Mouse (Mus musculus): Measurements from ENCODE around the gene Ccdc194. TPM values are rescaled to one million over a fixed set of nuclear protein-coding genes. Genes with fewer than 3 reads are reported as not detected.
A peak's percentile ranks its signal among the peaks of the same experiment; 100 is the strongest.
"Not testable (repeated sequence)": the region's sequence is repeated elsewhere in the genome, so short reads cannot be mapped to it uniquely, and the experiment has no call there.

Gene Ccdc194
- polyA plus RNA-seq, 1 experiment from 2014 or later, result 0.49 TPM

DNA sequence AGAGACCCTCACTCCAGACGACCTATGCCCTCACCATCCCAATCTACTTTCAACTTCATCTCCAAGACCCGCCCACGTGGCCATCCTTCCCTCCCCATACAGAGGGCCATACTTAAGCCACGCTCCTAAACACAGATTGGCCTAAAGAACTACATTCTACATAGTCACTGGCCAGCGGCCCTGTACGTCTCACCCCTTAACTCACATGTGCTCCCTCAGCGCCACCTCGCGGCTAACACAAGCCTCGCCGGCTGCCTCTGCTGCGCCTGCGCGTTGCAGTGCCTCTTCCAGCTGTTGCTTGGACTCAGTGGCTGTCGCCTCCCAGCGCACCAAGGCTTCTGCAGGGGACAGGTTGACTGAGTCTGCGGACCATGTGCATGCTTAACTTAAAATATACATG is 3.9 kb downstream of the Ccdc194 start:
- no peak overlapping the region for H3K4me2 ChIP-seq
- peak; percentile 82 for ATAC-seq (ENCODE audit: low FRiP score)
- H3K4me1 ChIP-seq (replicated peaks), result peaks cover 26% of the 10 kb centered on the region
- H3K27me3 ChIP-seq, result peaks cover 48% of the 10 kb centered on the region
- 5% methylated on average over 17 of the region's 17 CpGs for WGBS
- no peak overlapping the region for H3K9ac ChIP-seq
- no peaks in the 10 kb centered on the region for H3K36me3 ChIP-seq
- no peaks in the 10 kb centered on the region for H3K9me3 ChIP-seq
- no peak overlapping the region for H3K4me3 ChIP-seq
- H3K27ac ChIP-seq, result no peak overlapping the region

DNA sequence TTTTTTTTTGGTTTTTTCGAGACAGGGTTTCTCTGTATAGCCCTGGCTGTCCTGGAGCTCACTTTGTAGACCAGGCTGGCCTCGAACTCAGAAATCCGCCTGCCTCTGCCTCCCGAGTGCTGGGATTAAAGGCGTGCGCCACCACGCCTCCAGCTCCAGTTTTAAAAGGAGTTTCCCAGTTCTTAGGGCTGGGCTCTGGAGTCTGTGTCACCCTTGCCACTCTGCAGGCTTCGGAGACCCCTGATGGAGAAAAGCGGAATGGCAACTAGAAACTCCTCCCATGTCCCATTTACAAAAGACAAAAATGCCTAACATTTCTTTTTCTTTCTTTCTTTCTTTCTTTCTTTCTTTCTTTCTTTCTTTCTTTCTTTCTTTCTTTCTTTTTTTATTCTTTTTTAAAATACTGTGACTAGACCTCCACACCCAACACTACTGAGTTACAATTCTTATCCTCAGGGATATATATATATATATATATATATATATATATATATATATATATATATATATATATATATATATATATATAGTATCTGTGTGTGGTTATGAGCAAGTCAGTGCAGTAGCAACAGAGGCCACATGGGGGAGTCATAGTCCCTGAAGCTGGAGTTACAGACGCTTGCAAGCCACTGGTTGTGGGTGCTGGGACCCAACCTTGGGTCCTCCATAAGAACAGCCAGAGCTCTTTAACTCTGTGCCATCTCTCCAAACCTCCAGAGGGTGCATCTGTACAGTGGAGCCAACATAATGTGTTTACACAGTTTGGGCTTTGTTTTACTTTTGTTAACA is 6.3 kb downstream of the Ccdc194 start:
- H3K9ac ChIP-seq; H3K4me2 ChIP-seq; ATAC-seq (ENCODE audit: low FRiP score); H3K9me3 ChIP-seq; H3K27ac ChIP-seq; H3K36me3 ChIP-seq; H3K4me3 ChIP-seq: not testable (repeated sequence)
- WGBS, result 48% methylated on average over 9 of the region's 10 CpGs
- peaks cover 24% of the 10 kb centered on the region for H3K27me3 ChIP-seq
- peaks cover 14% of the 10 kb centered on the region for H3K4me1 ChIP-seq (replicated peaks)

DNA sequence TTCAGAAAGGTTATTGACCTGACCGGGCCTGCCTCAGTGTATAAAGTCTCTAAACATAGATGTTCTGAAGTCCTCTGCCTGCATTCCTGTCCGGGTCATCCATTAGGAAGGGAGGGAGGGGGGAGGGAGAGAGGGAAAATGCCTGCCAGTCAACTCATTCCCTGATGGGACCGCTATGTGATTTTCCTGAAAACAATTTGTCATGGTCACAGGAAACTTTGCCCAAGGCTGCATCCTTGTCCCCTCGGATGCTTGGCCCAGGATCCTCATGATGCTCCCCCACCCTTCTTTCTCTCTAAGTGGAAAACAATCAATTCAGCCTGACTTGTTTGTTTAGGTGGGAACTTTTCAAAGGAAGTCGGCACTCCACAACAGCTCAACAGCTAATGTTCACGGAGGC is 8.7 kb downstream of the Ccdc194 start:
- no peak for ATAC-seq (ENCODE audit: low FRiP score)
- 8% methylated on average over 6 of the region's 6 CpGs for WGBS
- no peaks in the 10 kb centered on the region for H3K36me3 ChIP-seq

DNA sequence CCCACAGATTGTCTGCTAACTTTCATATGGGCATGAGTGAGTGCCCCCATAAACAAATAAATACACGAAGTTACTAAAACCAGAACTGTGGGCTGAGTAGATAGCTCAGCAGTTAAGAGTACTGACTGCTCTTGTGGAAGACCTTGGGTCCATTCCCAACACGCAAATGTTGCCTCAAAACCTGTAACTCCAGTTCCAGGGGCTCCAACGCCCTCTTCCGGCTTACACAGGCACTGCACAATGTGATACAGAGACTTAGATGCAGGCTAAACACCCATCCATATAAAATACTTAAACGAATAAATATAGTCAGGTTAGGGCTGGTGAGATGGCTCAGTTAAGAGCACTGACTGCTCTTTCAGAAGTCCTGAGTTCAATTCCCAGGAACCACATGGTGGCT is 10.5 kb downstream of the Ccdc194 start:
- ATAC-seq (ENCODE audit: low FRiP score), result no peak
- no peak overlapping the region for H3K4me3 ChIP-seq
- no peak overlapping the region for H3K9ac ChIP-seq
- no peak overlapping the region for H3K27ac ChIP-seq
- H3K4me1 ChIP-seq (replicated peaks), result peaks cover 11% of the 10 kb centered on the region; the same call in 1 of the 2 replicates
- H3K4me2 ChIP-seq, result no peak overlapping the region
- H3K27me3 ChIP-seq, result peaks cover 19% of the 10 kb centered on the region
- no peaks in the 10 kb centered on the region for H3K36me3 ChIP-seq
- WGBS, result 74% methylated on average over 5 of the region's 5 CpGs
- no peaks in the 10 kb centered on the region for H3K9me3 ChIP-seq

More for the DNA sequence above, 8.7 kb downstream of the Ccdc194 start:
- no peak overlapping the region for H3K4me2 ChIP-seq
- no peaks in the 10 kb centered on the region for H3K9me3 ChIP-seq
- H3K27me3 ChIP-seq, result peaks cover 7% of the 10 kb centered on the region
- peaks cover 14% of the 10 kb centered on the region for H3K4me1 ChIP-seq (replicated peaks)
- no peak overlapping the region for H3K4me3 ChIP-seq
- no peak overlapping the region for H3K27ac ChIP-seq
- H3K9ac ChIP-seq, result no peak overlapping the region

DNA sequence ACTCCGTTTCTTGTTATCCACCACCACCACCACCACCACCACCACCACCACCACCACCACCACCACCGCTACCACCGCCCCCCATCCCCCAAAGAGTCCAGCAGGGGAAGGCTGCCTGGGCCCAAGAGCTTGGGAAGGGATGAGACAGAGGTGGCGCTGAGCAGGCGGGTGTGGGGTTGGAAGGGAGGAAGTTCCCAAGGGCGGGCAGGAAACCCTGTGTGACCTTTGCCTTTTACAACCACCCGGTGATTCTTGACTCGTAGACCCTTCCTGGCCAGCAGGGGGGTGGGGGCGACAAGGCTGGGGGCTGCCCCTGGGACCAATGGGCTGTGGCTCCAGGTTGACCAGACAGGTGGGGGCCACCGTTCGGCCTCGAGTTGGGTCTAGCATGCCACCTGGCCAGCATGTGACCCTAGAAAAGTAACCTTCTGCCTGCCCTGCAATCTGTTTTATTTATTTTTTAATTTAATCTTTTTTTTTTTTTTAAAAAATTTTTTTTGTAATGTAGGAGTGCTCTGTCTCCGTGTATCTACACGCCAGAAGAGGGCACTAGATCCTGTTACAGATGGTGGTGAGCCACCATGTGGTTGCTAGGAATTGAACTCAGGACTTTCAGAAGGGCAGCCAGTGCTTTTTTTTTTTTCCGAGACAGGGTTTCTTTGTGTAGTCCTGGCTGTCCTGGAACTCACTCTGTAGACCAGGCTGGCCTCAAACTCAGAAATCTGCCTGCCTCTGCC is 12.3 kb downstream of the Ccdc194 start:
- no peak for ATAC-seq (ENCODE audit: low FRiP score)
- Histone ChIP-seq H3K27me3 (peaks cover 36% of the 10 kb centered on the region), H3K9me3 (no peaks in the 10 kb centered on the region), H3K36me3 (no peaks in the 10 kb centered on the region), H3K27ac (no peak overlapping the region), H3K4me2 (no peak overlapping the region), H3K4me3 (no peak overlapping the region), H3K4me1 (replicated peaks) (peaks cover 12% of the 10 kb centered on the region), H3K9ac (no peak overlapping the region)
- 77% methylated on average over 15 of the region's 15 CpGs for WGBS

DNA sequence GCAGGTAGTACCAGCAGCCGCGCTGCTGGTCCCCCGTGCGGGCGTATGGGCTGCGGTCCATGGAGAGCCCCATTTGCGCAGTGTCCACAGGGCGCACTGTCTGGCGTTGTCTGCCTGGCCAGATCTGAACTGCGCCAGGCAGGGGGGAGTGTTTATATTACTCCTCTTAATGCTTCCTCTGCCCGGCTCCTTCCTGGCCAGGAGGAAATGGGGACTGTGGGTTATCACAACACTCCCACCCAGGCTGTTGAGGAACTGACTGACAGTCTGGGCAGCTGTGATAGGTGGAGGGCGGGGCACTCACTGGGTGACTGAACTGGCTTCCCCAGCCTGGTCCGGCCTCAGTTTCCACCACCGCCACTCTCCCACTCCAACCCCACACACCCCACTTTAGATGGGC is 13.9 kb downstream of the Ccdc194 start, which contains the start of gene Plvap:
Gene Plvap (minus strand): TSS at position 109 of the 400 bp plus-strand sequence.
- Histone ChIP-seq H3K27me3 (peaks cover 52% of the 10 kb centered on the region), H3K4me2 (no peak within 1 kb of the TSS), H3K4me3 (no peak within 1 kb of the TSS), H3K9ac (no peak within 1 kb of the TSS), H3K36me3 (no peaks in the 10 kb centered on the region), H3K9me3 (no peaks in the 10 kb centered on the region), H3K4me1 (replicated peaks) (peaks cover 16% of the 10 kb centered on the region), H3K27ac (no peak within 1 kb of the TSS)
- ATAC-seq (ENCODE audit: low FRiP score), result no peak
- WGBS, result 70% methylated on average over 14 of the region's 14 CpGs

DNA sequence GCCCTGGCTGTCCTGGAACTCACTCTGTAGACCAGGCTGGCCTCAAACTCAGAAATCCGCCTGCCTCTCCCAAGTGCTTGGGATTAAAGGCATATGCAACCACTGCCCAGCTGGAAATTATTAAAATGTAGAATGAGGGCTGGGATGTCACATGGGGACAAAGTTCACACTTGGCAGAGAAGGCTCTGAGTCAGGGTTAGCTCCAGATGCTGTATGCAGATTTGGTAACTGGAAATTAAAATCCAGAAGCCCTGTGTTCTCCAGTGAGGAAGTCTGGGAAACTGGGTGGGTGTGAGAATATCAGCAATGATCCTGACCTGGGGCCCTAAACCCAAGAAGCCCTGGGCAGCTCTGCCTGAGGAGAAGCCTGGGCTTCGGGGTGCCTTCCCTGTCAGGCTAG is 16.2 kb downstream of the Ccdc194 start:
- H3K4me1 ChIP-seq (replicated peaks), result peaks cover 16% of the 10 kb centered on the region
- H3K4me2 ChIP-seq, result no peak overlapping the region
- H3K27me3 ChIP-seq, result peaks cover 74% of the 10 kb centered on the region
- H3K27ac ChIP-seq, result no peak overlapping the region
- H3K4me3 ChIP-seq, result no peak overlapping the region
- WGBS, result 70% methylated on average over 2 of the region's 2 CpGs
- H3K36me3 ChIP-seq, result no peaks in the 10 kb centered on the region
- ATAC-seq (ENCODE audit: low FRiP score), result no peak
- H3K9me3 ChIP-seq, result no peaks in the 10 kb centered on the region
- no peak overlapping the region for H3K9ac ChIP-seq

DNA sequence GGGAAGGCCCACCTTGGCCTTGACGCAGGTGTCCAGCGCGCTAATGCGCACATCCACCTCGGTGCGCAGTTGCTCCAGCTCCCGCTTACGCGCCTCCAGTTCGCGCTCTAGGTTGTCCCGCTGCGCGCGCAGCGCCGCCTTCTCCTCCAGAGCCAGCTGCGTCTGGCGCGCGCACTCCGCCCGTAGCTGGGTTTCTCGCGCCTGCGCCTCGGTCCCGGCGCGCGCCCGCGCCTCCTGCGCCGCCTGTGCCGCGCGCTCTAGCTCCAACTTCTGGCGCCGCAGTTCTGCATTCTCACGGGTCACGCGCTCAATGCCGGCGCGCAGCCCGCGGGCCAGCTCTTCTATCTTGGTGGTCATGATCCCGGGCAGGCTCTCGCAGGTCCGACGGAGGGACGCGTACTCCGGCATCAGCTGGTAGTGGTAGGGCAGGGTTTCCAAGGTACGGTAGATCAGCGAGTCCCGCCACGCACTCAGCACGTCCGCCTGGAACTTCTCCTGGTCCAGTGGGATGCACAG is 17.9 kb downstream of the Ccdc194 start:
- WGBS, result under 1% methylated on average over 58 of the region's 61 CpGs
- Histone ChIP-seq H3K4me3 (peak overlapping the region; percentile 44), H3K9ac (peak overlapping the region; percentile 70), H3K27ac (no peak overlapping the region), H3K4me1 (replicated peaks) (peaks cover 16% of the 10 kb centered on the region), H3K9me3 (no peaks in the 10 kb centered on the region), H3K4me2 (peak overlapping the region; percentile 70), H3K36me3 (no peaks in the 10 kb centered on the region), H3K27me3 (peaks cover 74% of the 10 kb centered on the region)
- peak; percentile 79 for ATAC-seq (ENCODE audit: low FRiP score)

DNA sequence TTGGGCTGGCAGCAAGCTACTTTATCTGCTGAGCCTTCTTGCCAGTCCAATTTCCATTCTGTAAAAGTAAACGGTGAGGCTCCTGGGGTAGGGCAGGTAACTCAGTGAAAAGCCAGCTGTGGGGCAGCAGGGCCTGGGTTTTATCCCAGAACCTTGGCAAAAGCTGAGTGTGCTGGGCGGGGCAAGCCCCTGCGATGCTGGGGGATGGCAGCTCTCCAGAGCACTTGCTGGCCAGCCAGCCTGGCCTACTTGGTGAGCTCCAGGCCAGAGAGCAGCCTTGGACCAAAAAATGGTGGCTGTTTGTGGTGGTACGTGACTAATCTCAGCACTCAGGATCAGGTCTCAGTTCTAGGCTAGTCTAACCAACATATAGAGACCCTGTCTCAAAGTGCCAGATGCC is 19.5 kb downstream of the Ccdc194 start:
- 83% methylated on average over 4 of the region's 4 CpGs for WGBS
- Histone ChIP-seq H3K4me1 (replicated peaks) (peaks cover 16% of the 10 kb centered on the region), H3K36me3 (no peaks in the 10 kb centered on the region), H3K4me3 (no peak overlapping the region), H3K9me3 (no peaks in the 10 kb centered on the region), H3K9ac (no peak overlapping the region), H3K4me2 (no peak overlapping the region), H3K27ac (no peak overlapping the region), H3K27me3 (peaks cover 64% of the 10 kb centered on the region)
- no peak for ATAC-seq (ENCODE audit: low FRiP score)

DNA sequence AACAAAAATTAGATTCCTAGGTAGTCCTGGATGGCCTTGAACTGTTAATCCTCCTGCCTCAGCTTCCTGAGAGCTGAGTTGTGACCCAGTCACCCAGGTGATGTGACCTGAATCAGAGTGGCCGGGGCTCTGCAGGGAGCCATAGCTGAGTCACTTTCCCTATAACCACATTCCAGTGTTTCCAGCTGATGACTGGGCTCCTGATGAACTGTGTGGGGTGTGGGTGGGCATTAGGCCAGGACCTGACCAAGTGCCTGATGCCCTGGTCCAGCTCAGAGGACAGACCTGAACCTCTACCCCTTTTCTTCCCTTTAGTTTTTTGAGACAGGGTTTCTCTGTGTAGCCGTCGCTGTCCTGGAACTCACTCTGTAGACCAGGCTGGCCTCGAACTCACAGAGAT is 20.2 kb downstream of the Ccdc194 start:
- no peak for ATAC-seq (ENCODE audit: low FRiP score)
- peaks cover 16% of the 10 kb centered on the region for H3K4me1 ChIP-seq (replicated peaks)
- peaks cover 57% of the 10 kb centered on the region for H3K27me3 ChIP-seq
- no peak overlapping the region for H3K4me3 ChIP-seq
- no peak overlapping the region for H3K9ac ChIP-seq
- H3K36me3 ChIP-seq, result no peaks in the 10 kb centered on the region
- no peaks in the 10 kb centered on the region for H3K9me3 ChIP-seq
- WGBS, result 88% methylated on average over 4 of the region's 4 CpGs
- H3K27ac ChIP-seq, result no peak overlapping the region
- H3K4me2 ChIP-seq, result no peak overlapping the region

DNA sequence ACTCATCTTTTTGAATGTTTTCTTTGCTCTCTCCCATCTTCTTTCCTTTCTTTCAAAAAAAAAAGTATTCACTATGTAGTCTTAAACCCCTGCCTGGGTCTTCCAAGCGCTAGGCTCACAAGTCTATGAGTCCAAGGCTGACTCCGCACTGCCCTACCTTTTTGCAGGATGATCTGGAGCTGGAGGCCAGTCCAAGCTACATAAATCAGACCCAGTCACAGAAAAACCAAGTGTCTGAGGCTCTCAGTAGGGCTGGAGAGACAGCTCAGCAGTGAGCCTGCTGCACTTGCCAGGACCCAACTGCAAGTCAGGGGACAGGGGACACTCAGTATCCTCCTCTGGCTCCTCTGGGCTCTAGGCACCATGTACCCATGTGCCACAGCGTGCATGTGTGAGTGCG is 21.2 kb downstream of the Ccdc194 start:
- no peak overlapping the region for H3K27ac ChIP-seq
- ATAC-seq (ENCODE audit: low FRiP score), result no peak
- H3K4me2 ChIP-seq, result no peak overlapping the region
- no peaks in the 10 kb centered on the region for H3K9me3 ChIP-seq
- 91% methylated on average over 4 of the region's 4 CpGs for WGBS
- peaks cover 48% of the 10 kb centered on the region for H3K27me3 ChIP-seq
- H3K4me1 ChIP-seq (replicated peaks), result peaks cover 16% of the 10 kb centered on the region
- H3K4me3 ChIP-seq, result no peak overlapping the region
- H3K36me3 ChIP-seq, result no peaks in the 10 kb centered on the region
- no peak overlapping the region for H3K9ac ChIP-seq

DNA sequence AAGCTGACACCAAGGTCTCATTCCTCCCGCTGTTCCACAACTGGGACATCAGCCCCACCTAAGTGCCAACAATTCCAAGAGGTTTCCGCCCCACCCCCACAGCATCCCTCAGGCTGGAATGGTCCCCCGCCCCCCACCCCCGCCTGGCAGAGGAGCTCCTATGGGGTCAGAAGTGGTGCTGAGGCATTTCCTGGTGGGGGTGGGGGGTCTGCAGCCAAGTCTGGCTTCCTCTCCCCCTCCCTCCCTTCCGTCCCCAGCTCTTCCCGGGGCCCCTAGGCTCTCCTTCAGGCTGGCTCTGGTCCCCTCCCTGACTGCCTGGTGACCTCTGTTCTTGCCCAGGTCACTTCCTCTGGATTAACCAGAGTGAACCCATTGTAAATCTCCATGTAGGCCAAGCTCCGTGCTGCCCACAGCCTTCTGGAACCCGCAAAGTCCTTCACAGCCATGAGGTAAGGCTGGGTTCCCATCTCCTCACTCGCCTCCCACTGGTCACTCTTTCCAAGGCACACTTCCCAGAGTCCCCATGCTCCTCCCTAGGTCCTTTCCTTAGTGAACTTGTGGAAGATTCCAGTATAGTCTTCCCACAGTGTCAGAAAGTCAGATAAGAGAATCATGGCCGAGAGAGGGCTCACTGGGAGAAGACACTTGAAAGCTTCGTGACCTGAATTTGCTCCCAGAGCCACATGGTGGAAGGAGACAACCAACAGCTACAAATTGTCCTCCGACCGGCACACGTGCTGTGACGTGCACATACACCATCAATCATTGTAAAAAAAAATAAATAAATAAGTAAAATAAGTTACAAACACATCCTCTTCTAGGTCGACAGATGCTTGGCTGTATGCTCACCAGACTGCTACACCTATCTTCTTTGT is 26.5 kb downstream of the Ccdc194 start:
- H3K9ac ChIP-seq, result no peak overlapping the region
- H3K4me3 ChIP-seq, result no peak overlapping the region
- peaks cover 3% of the 10 kb centered on the region; the same call in 1 of the 2 replicates for H3K27me3 ChIP-seq
- ATAC-seq (ENCODE audit: low FRiP score), result no peak
- peaks cover 2% of the 10 kb centered on the region for H3K36me3 ChIP-seq
- H3K4me1 ChIP-seq (replicated peaks), result peaks cover 29% of the 10 kb centered on the region
- 46% methylated on average over 16 of the region's 16 CpGs for WGBS
- H3K27ac ChIP-seq, result no peak overlapping the region
- no peak overlapping the region for H3K4me2 ChIP-seq
- no peaks in the 10 kb centered on the region for H3K9me3 ChIP-seq

All from hindbrain, embryonic 13.5 days (tissue).